Mouse (Mus musculus) midbrain, postnatal 0 days (tissue): ENCODE measurements at regions not wholly inside any gene's neighbourhood (a gene's known extent, or its start where the extent isn't known, plus 50 kb on each side); places are given as distances from the start of the nearest gene placed in this dataset.

Experiments used
- ATAC-seq: fragments of 200-750 bp; cut with Nextera tagmentation; 2 replicates; pipeline ENCODE4 v1.8.0; 2017; ENCODE audit warnings: moderate number of reproducible peaks, mild to moderate bottlenecking, moderate TSS enrichment, moderate library complexity; ENCODE audit not compliant: low FRiP score
- DNase-seq: peaks from one replicate; pipeline ENCODE4 v3.0.0-alpha.2; 2015; ENCODE audit warnings: low spot score
- H3K27ac ChIP-seq: fragments of 300-500 bp; sonication (generic); 2 replicates; pipeline ENCODE4 v1.5.1; 2014; ENCODE audit warnings: low read depth, mild to moderate bottlenecking, low read length, mixed read lengths
- H3K27me3 ChIP-seq: fragments of 300-500 bp; sonication (generic); 2 replicates; pipeline ENCODE4 v1.6.1; 2014; ENCODE audit warnings: low read length, control low read depth, mixed read lengths; ENCODE audit not compliant: insufficient read depth
- H3K36me3 ChIP-seq: fragments of 300-500 bp; sonication (generic); 2 replicates; pipeline ENCODE4 v1.6.1; 2014; ENCODE audit warnings: low read length, control low read depth, mixed read lengths; ENCODE audit not compliant: insufficient read depth
- H3K4me1 ChIP-seq: fragments of 300-500 bp; sonication (generic); 2 replicates; pipeline ENCODE4 v1.6.1; 2014; ENCODE audit warnings: mild to moderate bottlenecking, control low read depth, antibody characterized with exemption, low read length, mixed read lengths; ENCODE audit not compliant: insufficient read depth
- H3K4me2 ChIP-seq: fragments of 300-500 bp; sonication (generic); 2 replicates; pipeline ENCODE4 v1.6.1; 2014; ENCODE audit warnings: low read depth, mild to moderate bottlenecking, low read length, mixed read lengths; ENCODE audit not compliant: poor library complexity, severe bottlenecking
- H3K4me3 ChIP-seq: fragments of 300-500 bp; sonication (generic); 2 replicates; pipeline ENCODE4 v1.5.1; 2014; ENCODE audit warnings: low read depth, mild to moderate bottlenecking, low read length, moderate library complexity
- H3K9ac ChIP-seq: fragments of 300-500 bp; sonication (generic); replicated peaks from 2 replicates; pipeline ENCODE4 v1.6.1; 2014; ENCODE audit warnings: mild to moderate bottlenecking, low read length, moderate library complexity, mixed read lengths; ENCODE audit not compliant: poor library complexity, severe bottlenecking
- H3K9me3 ChIP-seq: fragments of 300-500 bp; sonication (generic); 2 replicates; pipeline ENCODE4 v1.6.1; 2016; ENCODE audit warnings: low read length, control low read depth
- CTCF ChIP-seq: IDR thresholded peaks from 2 replicates; pipeline ENCODE4 v1.5.1; 2016; ENCODE audit warnings: antibody characterized with exemption, mild to moderate bottlenecking
- WGBS: fragments of 180-500 bp; shearing (Covaris S2); extraction: QIAGEN DNeasy Blood & Tissue Kit; methylation state at CpG from one replicate; pipeline ENCODE4 v1.1.7; 2014; 5-methylcytosine and 5-hydroxymethylcytosine counted together

- ATAC-seq (no peak), DNase-seq (no peak)
- Histone ChIP-seq H3K4me2 (no peak overlapping the region), H3K4me1 (no peaks in the 10 kb centered on the region), H3K27me3 (no peaks in the 10 kb centered on the region), H3K36me3 (no peaks in the 10 kb centered on the region), H3K4me3 (no peak overlapping the region), H3K9ac (no peak overlapping the region), H3K27ac (no peak overlapping the region), H3K9me3 (no peaks in the 10 kb centered on the region)
- 47% methylated on average over 3 of the region's 3 CpGs for WGBS
- no peak for TF ChIP-seq CTCF
Measured at GRCm38 (mm10) chr8:115486904-115487303, 220.7 kb downstream of the Maf start.

DNA sequence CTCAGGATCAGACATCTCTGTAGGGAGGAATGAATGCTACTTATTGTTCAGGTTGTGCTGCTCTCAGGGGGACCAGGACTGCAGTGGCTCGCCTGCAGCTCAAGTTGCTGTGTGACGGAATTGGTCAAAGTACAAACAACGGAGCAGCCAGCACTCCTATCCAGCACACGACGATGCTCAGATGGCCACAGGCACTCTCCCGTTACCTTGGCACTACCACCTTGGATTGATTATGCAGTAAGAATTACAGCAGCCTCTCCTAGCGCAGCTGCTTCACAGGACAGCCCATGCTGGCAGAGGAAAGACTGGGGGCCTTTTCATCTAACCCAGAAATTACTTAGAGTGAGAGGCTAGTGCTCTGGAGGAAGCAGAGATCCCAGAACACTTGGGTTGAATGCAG, 226.5 kb downstream of the Maf start:
- Histone ChIP-seq H3K4me3 (no peak overlapping the region), H3K36me3 (no peaks in the 10 kb centered on the region), H3K27ac (no peak overlapping the region), H3K27me3 (no peaks in the 10 kb centered on the region), H3K9ac (no peak overlapping the region), H3K4me1 (no peaks in the 10 kb centered on the region), H3K4me2 (no peak overlapping the region), H3K9me3 (no peaks in the 10 kb centered on the region)
- ATAC-seq (no peak), DNase-seq (no peak)
- TF ChIP-seq CTCF, result no peak
- 46% methylated on average over 7 of the region's 7 CpGs for WGBS

DNA sequence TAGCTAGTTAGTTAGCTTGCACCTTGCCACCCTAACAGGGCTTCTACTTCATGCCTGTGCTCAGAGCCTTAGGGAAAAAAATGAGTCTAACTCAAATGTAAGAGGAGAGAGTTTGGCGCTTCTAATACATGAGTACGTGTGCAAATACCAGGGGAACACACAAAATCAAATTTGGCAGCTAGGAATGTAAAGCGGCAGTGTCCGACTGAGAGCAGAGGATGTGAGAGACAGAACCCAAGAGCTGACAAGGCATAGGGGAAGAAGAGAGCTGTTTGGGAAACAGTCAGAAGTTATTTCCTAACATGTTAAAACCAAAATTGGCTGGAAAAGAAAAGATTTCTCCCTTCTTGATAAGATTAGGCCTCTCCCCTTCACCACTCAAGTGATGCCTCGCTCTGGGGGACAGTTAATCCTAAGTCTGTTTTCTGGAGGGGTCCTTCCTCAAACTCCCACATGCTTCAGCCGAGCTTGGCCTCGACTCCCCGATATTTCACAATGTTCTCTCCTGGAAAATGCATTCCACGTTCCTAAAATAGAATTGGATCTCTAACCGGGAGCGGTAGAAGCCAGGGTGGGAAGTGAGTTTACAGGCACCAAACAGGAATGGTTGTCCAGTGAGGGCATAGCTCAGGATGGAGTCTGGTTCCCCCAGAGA, 229.1 kb downstream of the Maf start:
- Histone ChIP-seq H3K27me3 (no peaks in the 10 kb centered on the region), H3K27ac (no peak overlapping the region), H3K4me2 (no peak overlapping the region), H3K9me3 (no peaks in the 10 kb centered on the region), H3K9ac (no peak overlapping the region), H3K4me3 (no peak overlapping the region), H3K36me3 (no peaks in the 10 kb centered on the region), H3K4me1 (no peaks in the 10 kb centered on the region)
- no peak for ATAC-seq
- no peak for DNase-seq
- 85% methylated on average over 11 of the region's 11 CpGs for WGBS
- no peak for TF ChIP-seq CTCF

DNA sequence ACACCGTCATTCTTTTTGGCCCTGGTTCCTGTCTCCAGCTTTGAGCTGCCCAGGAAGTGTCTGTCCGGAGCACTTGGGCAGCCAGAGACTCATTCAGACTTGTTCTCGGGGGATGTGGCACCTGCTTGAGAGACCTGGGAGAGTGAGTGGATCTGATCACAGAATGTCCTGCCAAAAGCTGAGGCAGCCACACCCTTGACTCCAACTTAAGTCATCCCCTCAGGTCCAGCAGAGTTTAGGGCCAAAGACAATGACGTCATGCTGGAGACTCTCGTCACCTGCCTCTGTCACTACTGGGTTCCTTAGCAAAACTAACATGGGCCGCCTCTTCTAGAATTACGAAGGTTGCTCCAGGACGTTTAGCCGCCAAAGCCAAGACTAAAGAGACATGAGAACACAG, 231.5 kb downstream of the Maf start:
- 93% methylated on average over 9 of the region's 9 CpGs for WGBS
- H3K36me3 ChIP-seq, result no peaks in the 10 kb centered on the region
- H3K4me1 ChIP-seq, result no peaks in the 10 kb centered on the region
- no peak overlapping the region for H3K4me3 ChIP-seq
- H3K27me3 ChIP-seq, result no peaks in the 10 kb centered on the region
- H3K27ac ChIP-seq, result no peak overlapping the region
- no peak overlapping the region for H3K4me2 ChIP-seq
- no peak for TF ChIP-seq CTCF
- H3K9me3 ChIP-seq, result no peaks in the 10 kb centered on the region
- no peak for ATAC-seq
- DNase-seq, result no peak
- no peak overlapping the region for H3K9ac ChIP-seq

- TF ChIP-seq CTCF, result no peak
- ATAC-seq, result no peak
- no peaks in the 10 kb centered on the region for H3K9me3 ChIP-seq
- no peak for DNase-seq
- H3K4me1 ChIP-seq, result no peaks in the 10 kb centered on the region
- WGBS, result 81% methylated on average over 10 of the region's 10 CpGs
- H3K9ac ChIP-seq, result no peak overlapping the region
- no peaks in the 10 kb centered on the region for H3K36me3 ChIP-seq
- H3K27me3 ChIP-seq, result no peaks in the 10 kb centered on the region
- no peak overlapping the region for H3K4me3 ChIP-seq
- no peak overlapping the region for H3K4me2 ChIP-seq
- H3K27ac ChIP-seq, result no peak overlapping the region
Measured at GRCm38 (mm10) chr8:115475156-115475555, 232.4 kb downstream of the Maf start.

DNA sequence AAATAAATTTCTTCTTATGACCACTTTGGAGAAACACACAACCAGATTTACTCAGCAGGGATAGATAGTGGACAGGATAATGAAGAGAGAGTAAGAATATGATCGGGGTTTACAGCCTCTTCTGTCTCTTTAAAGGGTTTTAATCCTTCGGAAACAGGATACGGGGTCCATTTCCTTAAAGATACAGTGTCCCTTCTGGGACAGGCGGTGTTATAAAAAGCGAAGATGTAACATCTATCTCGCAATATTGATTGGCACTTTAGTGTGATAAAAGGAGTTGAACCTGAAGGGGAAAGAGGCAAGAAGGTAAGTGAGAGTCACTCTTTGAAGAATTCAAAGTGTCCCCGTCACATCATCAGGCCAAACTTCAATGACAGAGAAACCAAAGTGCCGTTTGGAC, 233.6 kb downstream of the Maf start:
- no peak for ATAC-seq
- no peak overlapping the region for H3K4me2 ChIP-seq
- WGBS, result 67% methylated on average over 8 of the region's 8 CpGs

More for the DNA sequence above, 233.6 kb downstream of the Maf start:
- Histone ChIP-seq H3K9me3 (no peaks in the 10 kb centered on the region), H3K4me1 (no peaks in the 10 kb centered on the region), H3K27ac (no peak overlapping the region), H3K27me3 (no peaks in the 10 kb centered on the region), H3K9ac (no peak overlapping the region), H3K36me3 (no peaks in the 10 kb centered on the region), H3K4me3 (no peak overlapping the region)
- no peak for DNase-seq
- TF ChIP-seq CTCF, result no peak
